Mouse (Mus musculus) embryo, embryonic 10.5 days (tissue): ENCODE data around the gene Ifna6.
"Not testable (repeated sequence)": the region's sequence is repeated elsewhere in the genome, so short reads cannot be mapped to it uniquely, and the experiment has no call there.

ENCODE experiments used
- DNase-seq: peaks from one replicate; pipeline ENCODE4 v3.0.0-alpha.2; 2015; ENCODE audit warnings: low spot score

Ifna6 gene

DNA sequence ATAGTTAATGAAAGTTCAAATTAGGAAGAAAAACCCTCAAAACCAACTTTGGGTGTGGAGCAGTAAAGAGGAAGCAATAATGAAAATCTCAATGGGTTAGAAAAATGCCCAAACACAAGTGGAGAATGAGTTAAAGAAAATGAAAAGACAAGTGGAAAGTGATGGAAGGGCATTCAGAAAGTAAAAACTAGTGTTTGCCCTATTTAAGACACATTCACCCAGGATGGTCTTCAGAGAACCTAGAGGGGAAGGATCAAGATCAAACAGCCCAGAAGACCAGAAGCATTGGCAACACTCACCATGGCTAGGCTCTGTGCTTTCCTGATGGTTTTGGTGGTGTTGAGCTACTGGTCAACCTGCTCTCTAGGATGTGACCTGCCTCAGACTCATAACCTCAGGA, at the start of gene Ifna6:
Gene Ifna6, plus strand, starts transcription at position 301 of the 400 bp plus-strand sequence.
- DNase-seq = not testable (repeated sequence)

DNA sequence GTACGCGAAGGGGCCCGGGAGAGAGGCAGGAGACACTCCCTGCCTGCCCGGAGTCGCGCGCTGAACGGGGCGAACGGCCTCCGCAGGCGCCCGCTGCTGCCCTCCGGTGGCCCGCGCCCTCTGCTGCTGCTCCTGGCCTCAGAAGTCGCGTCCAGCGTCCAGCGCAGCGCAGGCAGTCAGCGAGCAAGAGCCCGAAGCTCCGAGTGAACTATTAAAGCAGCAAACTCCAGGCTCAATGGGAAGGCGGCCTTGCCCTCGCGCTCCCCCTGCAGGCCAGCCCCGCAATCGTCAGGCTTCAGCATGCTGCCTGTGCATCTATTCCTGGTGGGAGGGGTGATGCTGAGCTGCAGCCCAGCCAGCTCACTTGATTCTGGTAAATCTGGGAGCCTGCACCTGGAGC, 47.7 kb upstream of the Ifna6 start, which contains the start of gene Gm13272:
Gene Gm13272, plus strand, starts transcription at position 301 of the 400 bp plus-strand sequence.
- DNase-seq = not testable (repeated sequence)

DNA sequence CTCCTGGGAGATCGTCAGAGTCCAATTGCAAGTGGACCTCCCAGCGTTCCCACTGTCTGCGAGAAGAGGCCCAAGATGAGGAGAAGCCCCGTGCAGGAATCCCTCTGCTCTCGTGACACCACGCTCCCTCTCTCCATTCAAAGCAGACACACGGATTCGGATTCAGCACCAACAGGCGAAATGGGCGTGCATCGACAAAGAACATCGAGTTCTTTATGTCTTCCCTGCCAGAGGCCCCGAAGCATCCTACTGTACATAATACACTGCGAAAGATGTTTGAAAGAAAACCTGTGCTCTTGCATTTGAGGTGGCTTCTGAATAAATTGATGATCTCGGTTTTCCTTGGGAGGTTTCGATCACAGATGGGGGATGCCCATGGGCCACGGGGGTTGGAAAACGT, 46.9 kb upstream of the Ifna6 start:
- DNase-seq = not testable (repeated sequence)

DNA sequence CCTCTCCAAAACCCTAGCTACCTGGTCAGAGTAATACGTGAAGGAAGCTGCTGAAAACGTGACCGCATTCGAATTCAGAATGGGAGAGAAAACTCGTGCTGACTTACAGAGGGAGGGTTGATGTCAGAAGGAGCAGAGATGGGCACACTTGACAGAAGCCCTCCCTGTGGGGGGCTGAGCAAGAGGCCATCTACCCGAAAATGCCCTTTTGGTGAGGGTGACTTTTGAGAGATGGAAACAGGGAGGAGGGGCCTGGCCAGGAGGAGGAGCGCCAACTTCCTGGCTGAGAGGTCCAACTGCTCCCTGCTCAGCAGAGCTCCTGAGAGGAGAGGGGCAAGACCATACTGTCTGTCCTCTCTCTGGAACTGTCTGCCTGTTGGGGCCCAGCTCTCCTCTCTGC, 45.4 kb upstream of the Ifna6 start, which contains the start of gene Ifnz:
Gene Ifnz, plus strand, starts transcription at position 301 of the 400 bp plus-strand sequence.
- DNase-seq = not testable (repeated sequence)

DNA sequence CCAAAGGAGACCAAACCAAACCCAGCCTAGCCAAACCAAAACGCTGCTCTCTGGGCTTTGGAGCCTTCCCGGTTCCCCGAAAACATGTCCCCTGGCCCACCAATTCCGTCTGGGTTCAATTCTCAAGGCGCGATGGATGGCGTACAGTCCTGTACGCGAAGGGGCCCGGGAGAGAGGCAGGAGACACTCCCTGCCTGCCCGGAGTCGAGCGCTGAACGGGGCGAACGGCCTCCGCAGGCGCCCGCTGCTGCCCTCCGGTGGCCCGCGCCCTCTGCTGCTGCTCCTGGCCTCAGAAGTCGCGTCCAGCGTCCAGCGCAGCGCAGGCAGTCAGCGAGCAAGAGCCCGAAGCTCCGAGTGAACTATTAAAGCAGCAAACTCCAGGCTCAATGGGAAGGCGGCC, 44.9 kb upstream of the Ifna6 start:
- not testable (repeated sequence) for DNase-seq

DNA sequence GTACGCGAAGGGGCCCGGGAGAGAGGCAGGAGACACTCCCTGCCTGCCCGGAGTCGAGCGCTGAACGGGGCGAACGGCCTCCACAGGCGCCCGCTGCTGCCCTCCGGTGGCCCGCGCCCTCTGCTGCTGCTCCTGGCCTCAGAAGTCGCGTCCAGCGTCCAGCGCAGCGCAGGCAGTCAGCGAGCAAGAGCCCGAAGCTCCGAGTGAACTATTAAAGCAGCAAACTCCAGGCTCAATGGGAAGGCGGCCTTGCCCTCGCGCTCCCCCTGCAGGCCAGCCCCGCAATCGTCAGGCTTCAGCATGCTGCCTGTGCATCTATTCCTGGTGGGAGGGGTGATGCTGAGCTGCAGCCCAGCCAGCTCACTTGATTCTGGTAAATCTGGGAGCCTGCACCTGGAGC, 41.8 kb upstream of the Ifna6 start, which contains the start of gene Gm13276:
Gene Gm13276, plus strand, starts transcription at position 301 of the 400 bp plus-strand sequence.
- DNase-seq = not testable (repeated sequence)

DNA sequence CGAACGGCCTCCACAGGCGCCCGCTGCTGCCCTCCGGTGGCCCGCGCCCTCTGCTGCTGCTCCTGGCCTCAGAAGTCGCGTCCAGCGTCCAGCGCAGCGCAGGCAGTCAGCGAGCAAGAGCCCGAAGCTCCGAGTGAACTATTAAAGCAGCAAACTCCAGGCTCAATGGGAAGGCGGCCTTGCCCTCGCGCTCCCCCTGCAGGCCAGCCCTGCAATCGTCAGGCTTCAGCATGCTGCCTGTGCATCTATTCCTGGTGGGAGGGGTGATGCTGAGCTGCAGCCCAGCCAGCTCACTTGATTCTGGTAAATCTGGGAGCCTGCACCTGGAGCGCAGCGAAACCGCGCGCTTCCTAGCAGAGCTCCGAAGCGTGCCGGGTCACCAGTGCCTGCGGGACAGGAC, 38.8 kb upstream of the Ifna6 start, which contains the start of gene Gm13277:
Gene Gm13277, plus strand, starts transcription at position 231 of the 400 bp plus-strand sequence.
- not testable (repeated sequence) for DNase-seq

DNA sequence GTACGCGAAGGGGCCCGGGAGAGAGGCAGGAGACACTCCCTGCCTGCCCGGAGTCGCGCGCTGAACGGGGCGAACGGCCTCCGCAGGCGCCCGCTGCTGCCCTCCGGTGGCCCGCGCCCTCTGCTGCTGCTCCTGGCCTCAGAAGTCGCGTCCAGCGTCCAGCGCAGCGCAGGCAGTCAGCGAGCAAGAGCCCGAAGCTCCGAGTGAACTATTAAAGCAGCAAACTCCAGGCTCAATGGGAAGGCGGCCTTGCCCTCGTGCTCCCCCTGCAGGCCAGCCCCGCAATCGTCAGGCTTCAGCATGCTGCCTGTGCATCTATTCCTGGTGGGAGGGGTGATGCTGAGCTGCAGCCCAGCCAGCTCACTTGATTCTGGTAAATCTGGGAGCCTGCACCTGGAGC, 36.0 kb upstream of the Ifna6 start, which contains the start of gene Gm13278:
Gene Gm13278, plus strand, starts transcription at position 301 of the 400 bp plus-strand sequence.
- not testable (repeated sequence) for DNase-seq

DNA sequence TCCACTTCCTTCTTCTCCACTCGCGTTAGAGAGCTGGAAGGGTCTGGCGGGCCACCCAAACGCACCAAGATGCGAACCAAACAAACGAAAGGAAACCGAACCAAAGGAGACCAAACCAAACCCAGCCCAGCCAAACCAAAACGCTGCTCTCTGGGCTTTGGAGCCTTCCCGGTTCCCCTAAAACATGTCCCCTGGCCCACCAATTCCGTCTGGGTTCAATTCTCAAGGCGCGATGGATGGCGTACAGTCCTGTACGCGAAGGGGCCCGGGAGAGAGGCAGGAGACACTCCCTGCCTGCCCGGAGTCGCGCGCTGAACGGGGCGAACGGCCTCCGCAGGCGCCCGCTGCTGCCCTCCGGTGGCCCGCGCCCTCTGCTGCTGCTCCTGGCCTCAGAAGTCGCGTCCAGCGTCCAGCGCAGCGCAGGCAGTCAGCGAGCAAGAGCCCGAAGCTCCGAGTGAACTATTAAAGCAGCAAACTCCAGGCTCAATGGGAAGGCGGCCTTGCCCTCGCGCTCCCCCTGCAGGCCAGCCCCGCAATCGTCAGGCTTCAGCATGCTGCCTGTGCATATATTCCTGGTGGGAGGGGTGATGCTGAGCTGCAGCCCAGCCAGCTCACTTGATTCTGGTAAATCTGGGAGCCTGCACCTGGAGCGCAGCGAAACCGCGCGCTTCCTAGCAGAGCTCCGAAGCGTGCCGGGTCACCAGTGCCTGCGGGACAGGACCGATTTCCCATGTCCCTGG, 33.1 kb upstream of the Ifna6 start, which contains the start of gene Gm13275:
Gene Gm13275, plus strand, starts transcription at position 552 of the 740 bp plus-strand sequence.
- DNase-seq = not testable (repeated sequence)

DNA sequence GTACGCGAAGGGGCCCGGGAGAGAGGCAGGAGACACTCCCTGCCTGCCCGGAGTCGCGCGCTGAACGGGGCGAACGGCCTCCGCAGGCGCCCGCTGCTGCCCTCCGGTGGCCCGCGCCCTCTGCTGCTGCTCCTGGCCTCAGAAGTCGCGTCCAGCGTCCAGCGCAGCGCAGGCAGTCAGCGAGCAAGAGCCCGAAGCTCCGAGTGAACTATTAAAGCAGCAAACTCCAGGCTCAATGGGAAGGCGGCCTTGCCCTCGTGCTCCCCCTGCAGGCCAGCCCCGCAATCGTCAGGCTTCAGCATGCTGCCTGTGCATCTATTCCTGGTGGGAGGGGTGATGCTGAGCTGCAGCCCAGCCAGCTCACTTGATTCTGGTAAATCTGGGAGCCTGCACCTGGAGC, 30.1 kb upstream of the Ifna6 start, which contains the start of gene Gm13279:
Gene Gm13279, plus strand, starts transcription at position 301 of the 400 bp plus-strand sequence.
- DNase-seq = not testable (repeated sequence)

DNA sequence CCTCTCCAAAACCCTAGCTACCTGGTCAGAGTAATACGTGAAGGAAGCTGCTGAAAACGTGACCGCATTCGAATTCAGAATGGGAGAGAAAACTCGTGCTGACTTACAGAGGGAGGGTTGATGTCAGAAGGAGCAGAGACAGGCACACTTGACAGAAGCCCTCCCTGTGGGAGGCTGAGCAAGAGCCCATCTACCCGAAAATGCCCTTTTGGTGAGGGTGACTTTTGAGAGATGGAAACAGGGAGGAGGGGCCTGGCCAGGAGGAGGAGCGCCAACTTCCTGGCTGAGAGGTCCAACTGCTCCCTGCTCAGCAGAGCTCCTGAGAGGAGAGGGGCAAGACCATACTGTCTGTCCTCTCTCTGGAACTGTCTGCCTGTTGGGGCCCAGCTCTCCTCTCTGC, 27.9 kb upstream of the Ifna6 start, which contains the start of gene Gm13285:
Gene Gm13285, plus strand, starts transcription at position 301 of the 400 bp plus-strand sequence.
- not testable (repeated sequence) for DNase-seq

DNA sequence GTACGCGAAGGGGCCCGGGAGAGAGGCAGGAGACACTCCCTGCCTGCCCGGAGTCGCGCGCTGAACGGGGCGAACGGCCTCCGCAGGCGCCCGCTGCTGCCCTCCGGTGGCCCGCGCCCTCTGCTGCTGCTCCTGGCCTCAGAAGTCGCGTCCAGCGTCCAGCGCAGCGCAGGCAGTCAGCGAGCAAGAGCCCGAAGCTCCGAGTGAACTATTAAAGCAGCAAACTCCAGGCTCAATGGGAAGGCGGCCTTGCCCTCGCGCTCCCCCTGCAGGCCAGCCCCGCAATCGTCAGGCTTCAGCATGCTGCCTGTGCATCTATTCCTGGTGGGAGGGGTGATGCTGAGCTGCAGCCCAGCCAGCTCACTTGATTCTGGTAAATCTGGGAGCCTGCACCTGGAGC, 24.3 kb upstream of the Ifna6 start, which contains the start of gene Gm13287:
Gene Gm13287, plus strand, starts transcription at position 301 of the 400 bp plus-strand sequence.
- DNase-seq = not testable (repeated sequence)

DNA sequence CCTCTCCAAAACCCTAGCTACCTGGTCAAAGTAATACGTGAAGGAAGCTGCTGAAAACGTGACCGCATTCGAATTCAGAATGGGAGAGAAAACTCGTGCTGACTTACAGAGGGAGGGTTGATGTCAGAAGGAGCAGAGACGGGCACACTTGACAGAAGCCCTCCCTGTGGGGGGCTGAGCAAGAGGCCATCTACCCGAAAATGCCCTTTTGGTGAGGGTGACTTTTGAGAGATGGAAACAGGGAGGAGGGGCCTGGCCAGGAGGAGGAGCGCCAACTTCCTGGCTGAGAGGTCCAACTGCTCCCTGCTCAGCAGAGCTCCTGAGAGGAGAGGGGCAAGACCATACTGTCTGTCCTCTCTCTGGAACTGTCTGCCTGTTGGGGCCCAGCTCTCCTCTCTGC, 22.0 kb upstream of the Ifna6 start, which contains the start of gene Gm13288:
Gene Gm13288, plus strand, starts transcription at position 301 of the 400 bp plus-strand sequence.
- DNase-seq = not testable (repeated sequence)

DNA sequence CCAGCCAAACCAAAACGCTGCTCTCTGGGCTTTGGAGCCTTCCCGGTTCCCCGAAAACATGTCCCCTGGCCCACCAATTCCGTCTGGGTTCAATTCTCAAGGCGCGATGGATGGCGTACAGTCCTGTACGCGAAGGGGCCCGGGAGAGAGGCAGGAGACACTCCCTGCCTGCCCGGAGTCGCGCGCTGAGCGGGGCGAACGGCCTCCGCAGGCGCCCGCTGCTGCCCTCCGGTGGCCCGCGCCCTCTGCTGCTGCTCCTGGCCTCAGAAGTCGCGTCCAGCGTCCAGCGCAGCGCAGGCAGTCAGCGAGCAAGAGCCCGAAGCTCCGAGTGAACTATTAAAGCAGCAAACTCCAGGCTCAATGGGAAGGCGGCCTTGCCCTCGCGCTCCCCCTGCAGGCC, 21.5 kb upstream of the Ifna6 start:
- DNase-seq = not testable (repeated sequence)

DNA sequence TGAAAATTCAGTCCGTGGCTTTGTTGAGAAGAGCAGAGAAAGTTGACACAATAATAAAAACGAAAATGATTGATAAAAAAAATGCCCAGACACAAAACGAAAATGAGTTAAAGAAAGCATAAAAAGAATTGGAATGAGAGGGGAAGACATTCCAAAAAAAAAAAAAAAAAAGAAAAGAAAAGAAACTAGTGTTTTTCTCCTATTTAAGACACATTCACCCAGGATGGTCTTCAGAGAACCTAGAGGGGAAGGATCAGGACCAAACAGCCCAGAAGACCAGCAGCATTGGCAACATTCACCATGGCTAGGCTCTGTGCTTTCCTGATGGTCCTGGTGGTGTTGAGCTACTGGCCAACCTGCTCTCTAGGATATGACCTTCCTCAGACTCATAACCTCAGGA, 11.3 kb upstream of the Ifna6 start, which contains the start of gene Ifna7:
Gene Ifna7, plus strand, starts transcription at position 301 of the 400 bp plus-strand sequence.
- DNase-seq = no peak

DNA sequence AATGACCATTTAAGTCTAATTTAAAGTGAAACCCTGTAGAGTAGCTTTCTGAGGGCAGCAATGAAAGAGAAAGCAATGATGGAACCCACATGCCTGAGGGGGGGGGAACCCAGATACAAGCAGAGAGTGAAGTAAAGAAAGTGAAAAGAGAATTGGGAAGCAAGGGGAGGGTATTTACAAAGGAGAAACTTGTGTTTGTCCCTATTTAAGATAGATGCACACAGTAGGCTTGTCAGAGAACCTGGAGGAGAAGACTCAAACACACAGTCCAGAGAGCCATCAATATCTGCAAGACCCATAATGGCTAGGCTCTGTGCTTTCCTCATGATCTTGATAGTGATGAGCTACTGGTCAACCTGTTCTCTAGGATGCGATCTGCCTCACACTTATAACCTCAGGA, 7.6 kb upstream of the Ifna6 start, which contains the start of gene Ifna11:
Gene Ifna11, plus strand, starts transcription at position 301 of the 400 bp plus-strand sequence.
- DNase-seq = no peak

DNA sequence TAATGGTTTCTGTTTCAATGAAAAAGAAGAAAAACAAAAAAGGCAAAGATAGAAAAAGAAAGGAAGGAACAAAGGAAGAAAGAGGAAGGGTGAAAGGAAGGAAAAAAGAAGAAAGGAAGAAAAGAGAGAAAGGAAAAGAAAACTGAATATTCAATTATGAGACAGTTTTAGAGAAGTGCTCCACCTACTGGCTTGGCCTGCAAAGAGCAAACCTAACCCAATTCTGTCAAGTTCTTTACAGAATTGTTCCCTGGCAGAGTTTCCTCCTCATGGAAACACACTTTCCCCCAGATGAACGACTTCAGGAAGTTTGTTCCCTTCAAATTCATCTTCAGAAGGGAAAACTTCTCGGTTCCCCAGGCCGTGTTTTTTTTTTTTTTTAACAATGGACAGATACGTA, 4.2 kb upstream of the Ifna6 start:
- peak; percentile 39 for DNase-seq

DNA sequence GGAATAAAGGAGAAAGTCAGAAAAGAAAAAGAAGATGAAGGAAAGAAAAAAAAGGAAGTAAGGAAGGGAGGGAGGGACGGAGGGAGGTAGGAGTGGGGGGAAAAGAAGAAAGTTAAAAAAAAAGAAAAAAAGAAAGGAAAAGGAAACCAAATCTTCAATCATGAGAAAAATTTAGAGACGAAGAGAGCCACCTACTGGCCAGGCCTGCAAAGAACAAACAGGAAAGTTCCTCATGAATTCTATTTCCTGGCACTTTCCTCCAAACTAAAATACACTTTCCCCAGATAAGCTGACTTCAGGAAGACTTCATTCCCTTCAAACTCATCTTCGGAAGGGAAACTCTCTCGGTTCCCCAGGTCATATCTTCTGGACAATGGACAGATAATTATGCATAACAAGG, 3.3 kb downstream of the Ifna6 start:
- DNase-seq = peak; percentile 58

DNA sequence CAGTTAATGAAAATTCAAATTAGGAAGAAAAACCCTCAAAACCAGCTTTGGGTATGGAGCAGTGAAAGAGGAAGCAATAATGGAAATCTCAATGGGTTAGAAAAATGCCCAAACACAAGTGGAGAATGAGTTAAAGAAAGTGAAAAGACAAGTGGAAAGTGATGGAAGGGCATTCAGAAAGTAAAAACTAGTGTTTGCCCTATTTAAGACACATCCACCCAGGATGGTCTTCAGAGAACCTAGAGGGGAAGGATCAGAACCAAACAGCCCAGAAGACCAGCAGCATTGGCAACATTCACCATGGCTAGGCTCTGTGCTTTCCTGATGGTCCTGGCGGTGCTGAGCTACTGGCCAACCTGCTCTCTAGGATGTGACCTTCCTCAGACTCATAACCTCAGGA, 8.0 kb downstream of the Ifna6 start, which contains the start of gene Ifna5:
Gene Ifna5, plus strand, starts transcription at position 301 of the 400 bp plus-strand sequence.
- DNase-seq = not testable (repeated sequence)

DNA sequence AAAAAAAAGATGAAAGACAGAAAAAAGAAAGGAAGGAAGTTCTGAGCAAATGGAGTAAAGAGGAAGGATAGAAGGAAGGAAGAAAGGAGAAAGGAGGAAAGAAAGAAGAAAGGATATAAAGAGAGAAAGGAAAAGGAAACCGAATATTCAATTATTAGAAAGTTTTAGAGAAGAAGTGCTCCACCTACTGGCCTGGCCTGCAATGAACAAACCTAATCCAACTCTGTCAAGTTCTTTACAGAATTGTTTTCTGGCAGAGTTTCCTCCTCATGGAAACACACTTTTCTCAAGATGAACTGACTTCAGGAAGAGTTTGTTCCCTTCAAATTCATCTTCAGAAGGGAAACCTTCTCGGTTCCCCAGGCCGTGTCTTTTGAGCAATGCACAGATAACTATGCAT, 11.6 kb downstream of the Ifna6 start:
- peak; percentile 39 for DNase-seq

DNA sequence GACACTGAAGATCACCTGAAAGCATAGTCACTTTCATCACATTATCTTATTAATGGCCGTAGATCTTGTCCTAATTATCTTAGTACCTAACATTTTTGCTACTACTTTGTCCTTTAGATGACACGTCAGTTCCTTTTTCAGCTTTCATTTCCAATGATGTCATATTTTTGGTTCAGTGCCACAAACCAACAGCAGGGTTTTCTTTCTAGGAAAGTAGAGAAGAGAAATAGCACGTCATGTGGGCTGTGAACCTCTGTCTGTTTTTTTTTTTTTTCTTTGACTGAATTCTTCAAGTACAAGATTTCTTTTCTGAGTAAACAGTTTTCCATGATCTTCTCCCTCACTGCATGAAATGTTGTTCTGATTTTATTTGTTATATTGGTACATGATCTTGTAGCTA, 12.8 kb downstream of the Ifna6 start:
- DNase-seq = no peak

DNA sequence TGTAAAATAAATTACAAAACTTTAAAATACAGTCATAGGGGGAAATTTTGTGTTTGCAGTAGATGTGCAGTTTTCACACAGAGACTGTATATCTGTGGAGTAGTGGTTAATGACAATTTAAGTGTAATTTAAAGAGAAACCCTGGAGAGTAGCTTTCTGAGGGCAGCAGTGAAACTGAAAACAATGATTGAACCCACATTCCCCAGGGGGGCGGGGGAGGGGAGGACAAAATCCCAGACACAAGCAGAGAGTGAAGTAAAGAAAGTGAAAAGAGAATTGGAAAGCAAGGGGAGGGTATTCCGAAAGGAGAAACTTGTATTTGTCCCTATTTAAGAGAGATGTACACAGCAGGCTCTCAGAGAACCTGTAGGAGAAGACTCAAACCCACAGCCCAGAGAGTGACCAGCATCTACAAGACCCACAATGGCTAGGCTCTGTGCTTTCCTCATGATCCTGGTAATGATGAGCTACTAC, 14.3 kb downstream of the Ifna6 start, which contains the start of gene Ifna4:
Gene Ifna4, plus strand, starts transcription at position 424 of the 474 bp plus-strand sequence.
- DNase-seq = no peak
